8 mouse cellular contexts compared by ENCODE assay signal in genomic region chrX:102251221-102251936, GRCm38 (mm10). TPM values are rescaled to one million over a fixed set of nuclear protein-coding genes. Genes with fewer than 3 reads are reported as not detected.
A peak's percentile ranks its signal among the peaks of the same experiment; 100 is the strongest.
DNase-seq lines count a peak whose midpoint lies in the region; ATAC-seq lines count a peak whose summit lies in the region.

No protein-coding gene starts in this region.

- no peaks in the 10 kb centered on the region for H3K36me3 ChIP-seq in lung, embryonic 15.5 days
- no peaks in the 10 kb centered on the region for H3K36me3 ChIP-seq in embryonic facial prominence, embryonic 13.5 days
- H3K36me3 ChIP-seq in intestine, embryonic 14.5 days (ENCODE audit: control insufficient read depth, insufficient read depth, low read length), result no peaks in the 10 kb centered on the region

- peak; percentile 29 to 62 for DNase-seq in adrenal gland, adult (ENCODE audit: inconsistent age in 2 of 2, low spot score in 1 of 2)
- DNase-seq in adrenal gland, adult 8-10 months, result no peak
- DNase-seq in lung, postnatal 36 days, result no peak
- DNase-seq in intestine, embryonic 14.5 days (ENCODE audit: low spot score), result peak; percentile 73
- peak; percentile 8 for DNase-seq in mesoderm, embryonic 11.5 days (ENCODE audit: low read depth, low spot score)
- peak; percentile 21 for DNase-seq in thymus, postnatal 4 days

- WGBS in lung, embryonic 15.5 days, result 10% methylated on average over 66 of the region's 80 CpGs
- WGBS in embryonic facial prominence, embryonic 13.5 days, result 20% methylated on average over 77 of the region's 80 CpGs
- WGBS in intestine, embryonic 14.5 days, result 9% methylated on average over 56 of the region's 80 CpGs

- H3K27me3 ChIP-seq in lung, embryonic 15.5 days, result peaks cover 68% of the 10 kb centered on the region
- H3K27me3 ChIP-seq in embryonic facial prominence, embryonic 13.5 days, result peaks cover 78% of the 10 kb centered on the region
- H3K27me3 ChIP-seq in intestine, embryonic 14.5 days (replicated peaks; ENCODE audit: control insufficient read depth, insufficient read depth, low read length), result peaks cover 53% of the 10 kb centered on the region

- H3K9ac ChIP-seq in lung, embryonic 15.5 days, result peak overlapping the region; percentile 24; the same call in 1 of the 2 replicates
- peak overlapping the region; percentile 64 for H3K9ac ChIP-seq in embryonic facial prominence, embryonic 13.5 days
- 0 out of 2 replicates have a peak overlapping the region, but pooled peaks have one; percentile 10 for H3K9ac ChIP-seq in intestine, embryonic 14.5 days (ENCODE audit: low read length)

- peak overlapping the region; percentile 91 for H3K4me2 ChIP-seq in lung, embryonic 15.5 days
- H3K4me2 ChIP-seq in embryonic facial prominence, embryonic 13.5 days, result peak overlapping the region; percentile 81
- peak overlapping the region; percentile 78 for H3K4me2 ChIP-seq in intestine, embryonic 14.5 days (ENCODE audit: low read length)

- no peak overlapping the region; the same call in 1 of the 2 replicates for H3K27ac ChIP-seq in lung, embryonic 15.5 days
- H3K27ac ChIP-seq in embryonic facial prominence, embryonic 13.5 days, result peak overlapping the region; percentile 28; the same call in 1 of the 2 replicates
- no peak overlapping the region for H3K27ac ChIP-seq in intestine, embryonic 14.5 days (ENCODE audit: low read depth)

- ATAC-seq in lung, embryonic 15.5 days (ENCODE audit: borderline replicate concordance, extremely low read depth, low FRiP score, low TSS enrichment), result peak; percentile 48; the same call in 1 of the 2 replicates
- no peak for ATAC-seq in embryonic facial prominence, embryonic 13.5 days (ENCODE audit: insufficient number of reproducible peaks, insufficient read depth, low FRiP score, low TSS enrichment, low read depth)
- ATAC-seq in intestine, embryonic 14.5 days (replicated peaks; ENCODE audit: low FRiP score, low TSS enrichment, low read depth), result peak; percentile 30

- H3K4me1 ChIP-seq in lung, embryonic 15.5 days, result no peaks in the 10 kb centered on the region
- H3K4me1 ChIP-seq in embryonic facial prominence, embryonic 13.5 days, result peaks cover 4% of the 10 kb centered on the region; the same call in 1 of the 2 replicates
- no peaks in the 10 kb centered on the region for H3K4me1 ChIP-seq in intestine, embryonic 14.5 days (replicated peaks; ENCODE audit: control insufficient read depth, insufficient read depth, low read length)

- no peaks in the 10 kb centered on the region for H3K9me3 ChIP-seq in lung, embryonic 15.5 days
- H3K9me3 ChIP-seq in embryonic facial prominence, embryonic 13.5 days, result no peaks in the 10 kb centered on the region
- H3K9me3 ChIP-seq in intestine, embryonic 14.5 days (ENCODE audit: control insufficient read depth, low read length), result no peaks in the 10 kb centered on the region

- H3K4me3 ChIP-seq in lung, embryonic 15.5 days, result peak overlapping the region; percentile 52
- peak overlapping the region; percentile 53 for H3K4me3 ChIP-seq in embryonic facial prominence, embryonic 13.5 days
- peak overlapping the region; percentile 44 for H3K4me3 ChIP-seq in intestine, embryonic 14.5 days (ENCODE audit: low read depth, low read length)

RNA-seq across cellular contexts. Expression of gene Cited1, which starts 0.6 kb away (rescaled TPM):
- 100 to 1,000 TPM in 1 of 4 experiments, 10 to 100 TPM in 1, 1 to 10 TPM in 2; 2.0 to 111 (median 45.5) TPM for total RNA-seq in adrenal gland, adult 8-10 months (2022)
- polyA plus RNA-seq in lung, embryonic 15.5 days (2015; fragmentation: Nextera tagmentation; extraction: Ambion mirVana), result 18.5 and 20.4 TPM in 2 replicates
- polyA plus RNA-seq in embryonic facial prominence, embryonic 13.5 days (2015; fragmentation: Nextera tagmentation; extraction: Ambion mirVana), result 8.2 and 11.0 TPM in 2 replicates
- 4.9 and 5.6 TPM in 2 replicates for polyA plus RNA-seq in intestine, embryonic 14.5 days (2014; fragmentation: Nextera tagmentation; extraction: Ambion mirVana)

Comparison
In these comparisons a context has a peak if more than half of its experiments do, and no peak if none do; other contexts are left out.
1. DNase-seq: peak in adrenal gland, adult (2 of 2), intestine, embryonic 14.5 days (single experiment), mesoderm, embryonic 11.5 days (single experiment) and thymus, postnatal 4 days (single experiment); none in adrenal gland, adult 8-10 months (single experiment) and lung, postnatal 36 days (single experiment).
2. H3K9ac ChIP-seq: peak in every context shown above with its lines; median percentile 64 in embryonic facial prominence, embryonic 13.5 days; 24 in lung, embryonic 15.5 days; 10 in intestine, embryonic 14.5 days.
3. Peak in every context shown above with its lines, with median percentiles within 50 percentile points of each other: H3K4me2 ChIP-seq and H3K4me3 ChIP-seq.